Mouse (Mus musculus) liver, postnatal 0 days (tissue): ENCODE measurements around the gene Gm9945.

ENCODE experiments used
- CTCF ChIP-seq: sonication (generic); IDR thresholded peaks from 2 replicates; pipeline ENCODE4 v1.5.1; 2016; ENCODE audit warnings: antibody characterized with exemption, low read depth
- EP300 ChIP-seq: IDR thresholded peaks from 2 replicates; pipeline ENCODE4 v1.6.1; 2016; ENCODE audit warnings: antibody characterized with exemption, low read depth, mild to moderate bottlenecking

- peak; percentile 80 for TF ChIP-seq CTCF
- no peak for TF ChIP-seq EP300
Observed at GRCm38 (mm10) chr11:53466231-53466971, 13.6 kb upstream of the Gm9945 start.
